Mouse (Mus musculus) fibroblast of lung, adult 2 months (primary cell): Measurements from ENCODE around the gene Pou3f1.
A peak's percentile ranks its signal among the peaks of the same experiment; 100 is the strongest.
"Not testable (repeated sequence)": the region's sequence is repeated elsewhere in the genome, so short reads cannot be mapped to it uniquely, and the experiment has no call there.

Experiments
- DNase-seq: peaks from one replicate; pipeline ENCODE4 v3.0.0-alpha.2; 2011; ENCODE audit warnings: low read depth

Pou3f1 gene

DNA sequence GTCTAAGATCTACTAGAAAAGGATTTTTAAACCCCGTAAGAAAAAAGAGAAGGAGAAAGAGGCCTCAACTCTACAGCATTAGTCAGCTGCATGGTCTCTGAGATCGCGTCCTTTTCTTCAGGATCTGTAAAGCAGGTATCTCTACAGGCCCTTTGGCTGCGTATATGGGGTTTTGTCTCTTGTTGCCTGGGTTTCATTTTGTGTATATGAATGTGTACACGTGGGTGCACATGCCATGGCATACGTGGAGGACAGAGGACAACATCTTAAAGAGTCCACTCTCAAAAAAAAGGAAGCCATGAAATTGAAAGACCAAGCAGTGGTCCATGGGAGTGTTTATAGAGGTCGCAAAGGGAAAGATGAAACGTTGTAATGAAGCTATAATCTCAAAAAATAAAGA, 34.8 kb downstream of the Pou3f1 start:
- no peak for DNase-seq

DNA sequence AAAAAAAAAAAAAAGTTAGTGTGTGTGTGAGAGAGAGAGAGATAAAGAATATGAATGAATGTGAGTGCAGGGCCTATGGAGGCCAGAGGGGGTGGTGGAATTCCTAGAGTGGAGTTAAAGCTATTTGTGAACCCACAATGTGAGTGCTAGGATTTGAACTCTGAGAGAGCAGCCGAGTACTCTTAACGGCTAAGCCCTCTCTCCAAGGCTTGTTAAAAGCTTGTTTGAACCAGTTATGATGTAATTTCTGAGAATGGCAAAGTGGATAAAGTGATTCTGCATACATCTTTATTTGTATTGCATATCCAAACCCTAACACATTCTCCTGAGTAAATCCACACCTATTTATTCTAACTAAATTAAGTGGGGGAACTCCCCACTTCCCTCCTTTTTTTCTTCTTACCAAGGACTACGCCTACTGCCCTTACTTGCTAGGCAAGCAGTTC, 35.8 kb downstream of the Pou3f1 start:
- DNase-seq = no peak

DNA sequence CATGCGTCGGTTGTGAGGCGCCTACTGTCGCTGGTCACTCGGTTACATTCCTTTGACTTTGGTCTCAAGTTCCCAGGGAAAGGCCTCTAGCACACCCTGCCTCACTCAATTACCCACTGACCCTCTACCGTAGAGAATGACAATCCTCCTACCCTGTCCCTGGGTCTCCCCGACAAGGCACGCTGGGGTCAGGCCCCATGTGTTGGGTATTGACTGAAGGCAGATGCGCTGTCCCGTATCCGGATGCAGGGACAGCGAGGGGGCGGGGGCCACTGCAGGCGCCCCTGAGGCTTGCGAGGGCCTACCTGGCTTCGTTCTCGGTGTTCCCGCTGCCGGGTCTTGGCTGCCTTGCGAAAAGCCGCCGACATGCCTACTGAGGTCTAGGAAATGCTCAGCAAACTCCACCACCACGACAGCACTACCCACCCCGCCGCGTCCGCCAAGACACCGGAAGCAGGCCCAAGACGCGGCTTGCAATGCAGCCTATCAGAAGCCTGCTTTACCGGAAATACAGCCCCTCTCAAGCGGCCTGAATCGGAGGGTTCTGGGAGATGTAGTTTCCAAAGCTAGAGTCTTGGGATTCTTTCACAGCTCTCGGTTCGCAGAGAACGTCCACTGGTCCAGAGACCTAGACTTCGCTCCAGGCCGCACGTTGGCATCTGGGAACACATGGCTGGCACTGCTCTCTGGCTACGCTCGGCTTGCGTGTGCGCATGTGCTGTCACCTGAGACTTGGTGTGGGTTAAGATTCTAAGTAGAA, 36.7 kb downstream of the Pou3f1 start, which contains the start of gene Utp11:
Utp11 (minus strand) TSS at position 466 of the 760 bp plus-strand sequence.
- DNase-seq = peak; percentile 73

DNA sequence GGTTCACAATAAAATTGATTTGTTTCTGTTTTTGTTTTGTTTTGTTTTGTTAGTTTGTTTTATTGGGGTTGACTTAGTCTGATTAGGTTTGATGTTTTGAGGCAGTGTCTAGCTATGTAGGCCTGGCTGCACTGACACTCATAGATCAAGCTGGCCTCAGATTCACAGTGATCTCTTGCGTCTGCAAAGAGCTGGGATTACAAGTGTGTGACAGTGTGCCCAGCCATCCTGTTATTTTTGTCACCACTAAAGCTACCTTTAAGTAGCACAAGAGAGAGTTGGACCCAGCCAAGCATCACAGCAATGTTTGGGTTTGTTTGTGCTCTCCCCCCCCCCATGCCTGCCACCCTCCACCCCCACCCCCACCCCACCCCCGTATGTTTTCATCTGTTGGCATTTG, 38.0 kb downstream of the Pou3f1 start:
- no peak for DNase-seq

DNA sequence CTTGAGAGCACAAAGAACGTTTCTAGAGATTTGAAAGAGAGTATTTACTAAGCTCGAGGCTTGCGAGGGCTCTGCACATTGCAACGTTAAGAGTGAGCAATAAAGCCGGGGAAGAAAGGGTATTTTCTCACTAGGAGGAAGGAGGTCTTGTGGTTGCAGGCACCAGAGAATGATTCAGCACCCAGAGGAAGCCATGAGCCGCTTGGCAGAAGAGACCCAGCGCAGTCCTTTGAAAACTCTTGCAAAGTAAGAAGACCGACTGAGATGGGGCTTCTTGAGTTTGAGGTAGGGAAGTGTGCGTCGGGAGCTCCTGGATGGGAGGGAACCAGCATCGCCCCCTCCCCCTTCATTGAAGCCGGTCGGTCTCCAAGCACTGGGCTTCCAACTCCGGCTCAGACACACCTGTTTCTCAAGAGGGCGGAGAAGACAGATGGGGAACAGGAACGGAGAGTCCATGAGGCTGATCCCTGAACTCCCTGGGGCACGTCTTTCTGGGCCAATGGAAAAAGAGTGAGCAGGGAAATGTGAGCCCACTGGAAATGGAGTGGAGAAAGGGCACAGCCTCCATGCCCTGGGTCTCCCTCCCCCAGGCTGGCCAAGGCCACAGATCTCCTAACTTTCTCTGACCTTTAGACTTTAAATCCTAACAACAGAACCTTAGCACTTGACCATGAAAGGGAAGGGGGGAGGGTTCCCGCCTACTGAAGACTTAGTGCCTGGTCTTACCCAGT, 39.3 kb downstream of the Pou3f1 start:
- no peak for DNase-seq

DNA sequence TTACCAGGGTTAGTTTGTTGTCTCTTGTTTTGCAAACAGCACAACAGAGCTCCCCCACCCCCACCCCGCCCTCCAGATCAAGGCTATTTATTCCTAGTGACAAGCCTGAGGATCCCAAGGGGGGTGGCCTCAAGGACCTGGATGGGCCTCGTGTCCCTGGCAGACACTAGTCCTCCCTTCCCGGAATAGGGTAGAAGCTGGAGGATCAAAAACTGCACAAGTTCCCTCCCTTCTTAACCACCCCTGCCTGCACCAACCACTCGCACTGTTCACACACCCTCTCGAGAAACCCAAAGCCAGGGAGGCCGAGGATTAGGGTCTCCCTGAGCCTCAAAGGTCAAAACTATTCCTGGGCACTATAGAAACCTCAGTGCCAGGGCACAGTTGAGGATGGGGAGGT, 43.2 kb downstream of the Pou3f1 start:
- DNase-seq = no peak

DNA sequence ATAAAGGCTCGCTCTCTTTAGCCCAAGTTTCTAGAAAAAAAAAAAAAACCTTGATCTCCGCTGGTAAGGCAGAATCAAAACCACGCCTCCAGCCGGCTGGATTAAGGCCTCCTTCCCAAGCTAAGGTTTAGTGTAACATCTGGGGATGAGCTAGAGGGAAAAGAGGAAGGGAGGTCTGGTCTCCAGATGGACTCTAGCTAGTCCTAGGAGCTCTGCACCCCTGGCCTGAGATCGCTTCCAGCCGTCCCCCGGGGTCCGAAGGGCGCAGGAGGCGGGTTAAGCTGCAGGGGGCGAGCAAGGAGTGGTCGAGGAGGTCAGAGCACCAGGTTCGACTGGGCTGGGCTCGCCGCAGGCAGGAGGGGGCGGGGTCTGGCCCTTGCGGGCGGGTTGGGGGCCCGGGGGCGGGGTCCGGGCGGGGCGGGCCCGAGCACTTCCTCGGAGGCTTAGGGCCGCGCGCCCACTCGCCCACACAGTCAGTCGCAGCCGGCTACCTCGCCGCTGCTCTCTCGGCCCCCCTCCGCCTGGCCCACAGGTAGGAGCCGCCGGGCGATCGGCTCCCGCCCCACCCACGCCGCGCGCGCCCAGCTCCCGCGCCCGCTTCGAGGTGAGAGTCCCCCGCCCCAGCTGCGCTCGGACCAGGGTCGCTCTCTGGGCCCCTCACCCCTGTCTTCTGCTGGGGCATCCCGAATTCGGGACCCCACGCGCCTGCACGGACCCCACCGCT, 43.8 kb downstream of the Pou3f1 start, which contains the start of gene Fhl3:
Fhl3 (plus strand) TSS at position 454 of the 724 bp plus-strand sequence.
- no peak for DNase-seq

DNA sequence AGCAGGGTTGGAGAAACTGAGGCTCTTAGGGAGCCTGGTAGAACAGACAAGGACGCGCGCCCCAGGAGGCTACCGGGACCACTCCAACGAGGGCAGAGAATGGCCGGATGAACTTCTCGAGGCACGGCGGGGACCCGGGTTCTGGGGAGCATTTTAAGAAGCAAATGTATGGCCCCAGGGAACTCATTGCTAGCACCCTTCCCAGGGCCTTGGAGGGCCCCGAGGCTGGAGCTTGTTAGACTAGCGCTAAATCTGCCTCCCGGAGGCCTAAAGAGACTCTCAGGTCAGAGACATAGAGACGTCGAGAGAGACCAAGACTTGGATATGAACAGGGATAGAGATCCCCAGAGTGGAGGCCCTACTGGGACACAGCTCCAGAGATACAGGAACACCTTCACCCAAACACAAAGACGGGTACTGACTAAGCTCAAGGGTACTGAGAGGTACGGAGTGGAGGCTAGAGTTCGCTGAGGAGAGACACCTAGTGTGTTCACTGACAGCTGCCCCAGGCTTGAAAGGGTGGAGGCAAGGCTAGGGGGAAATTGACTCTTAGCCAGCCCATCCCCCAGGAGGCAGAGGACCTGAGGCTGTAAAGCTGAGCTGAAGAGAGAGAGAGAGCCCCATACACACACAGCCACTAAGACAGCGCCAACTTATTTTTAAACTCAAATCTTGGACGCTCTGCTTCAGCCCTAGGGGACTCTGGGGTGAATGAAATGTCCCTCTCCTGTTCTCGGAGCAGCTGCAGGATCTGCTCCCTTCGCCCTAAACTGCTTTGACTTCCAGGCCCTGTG, 44.6 kb downstream of the Pou3f1 start:
- no peak for DNase-seq

DNA sequence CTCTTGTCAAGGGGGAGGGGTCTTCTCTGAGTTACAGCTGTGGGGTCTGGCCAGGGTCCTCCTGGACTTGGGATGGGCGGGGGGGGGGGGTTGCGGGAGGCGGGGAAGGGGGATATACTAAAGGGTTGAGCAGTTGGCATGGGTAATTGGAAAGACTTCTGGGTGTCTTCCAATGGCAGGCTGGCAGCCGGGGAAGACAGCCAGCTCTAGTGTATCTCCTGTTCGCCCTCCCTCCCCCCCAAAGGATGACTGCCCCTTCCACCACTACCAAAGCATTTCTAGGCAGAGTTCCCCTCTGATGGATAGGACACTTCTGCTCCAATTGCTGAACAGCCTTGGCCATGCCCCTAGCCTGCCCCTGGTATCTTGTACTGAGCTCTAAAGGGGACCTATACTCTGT, 45.3 kb downstream of the Pou3f1 start:
- DNase-seq = no peak

DNA sequence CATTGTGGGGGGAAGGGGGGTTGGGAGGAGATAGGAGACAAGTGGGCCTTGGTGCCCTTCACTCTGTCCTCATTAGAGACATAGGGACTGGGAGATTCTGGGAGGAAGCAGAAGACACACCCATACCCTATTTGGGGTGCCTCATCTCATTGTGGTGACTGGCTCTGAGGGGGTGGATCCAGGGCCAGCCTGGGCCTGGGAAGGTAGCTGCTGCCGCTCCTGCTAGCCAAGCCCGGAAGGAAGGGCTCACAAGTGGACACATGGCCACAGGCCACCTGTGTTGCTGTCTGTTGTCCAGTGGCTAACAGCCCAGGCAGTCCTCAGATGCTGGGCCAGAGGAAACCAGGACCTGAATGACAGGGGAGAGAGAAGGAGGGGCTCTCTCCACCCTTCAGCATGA, 46.8 kb downstream of the Pou3f1 start:
- DNase-seq = no peak

DNA sequence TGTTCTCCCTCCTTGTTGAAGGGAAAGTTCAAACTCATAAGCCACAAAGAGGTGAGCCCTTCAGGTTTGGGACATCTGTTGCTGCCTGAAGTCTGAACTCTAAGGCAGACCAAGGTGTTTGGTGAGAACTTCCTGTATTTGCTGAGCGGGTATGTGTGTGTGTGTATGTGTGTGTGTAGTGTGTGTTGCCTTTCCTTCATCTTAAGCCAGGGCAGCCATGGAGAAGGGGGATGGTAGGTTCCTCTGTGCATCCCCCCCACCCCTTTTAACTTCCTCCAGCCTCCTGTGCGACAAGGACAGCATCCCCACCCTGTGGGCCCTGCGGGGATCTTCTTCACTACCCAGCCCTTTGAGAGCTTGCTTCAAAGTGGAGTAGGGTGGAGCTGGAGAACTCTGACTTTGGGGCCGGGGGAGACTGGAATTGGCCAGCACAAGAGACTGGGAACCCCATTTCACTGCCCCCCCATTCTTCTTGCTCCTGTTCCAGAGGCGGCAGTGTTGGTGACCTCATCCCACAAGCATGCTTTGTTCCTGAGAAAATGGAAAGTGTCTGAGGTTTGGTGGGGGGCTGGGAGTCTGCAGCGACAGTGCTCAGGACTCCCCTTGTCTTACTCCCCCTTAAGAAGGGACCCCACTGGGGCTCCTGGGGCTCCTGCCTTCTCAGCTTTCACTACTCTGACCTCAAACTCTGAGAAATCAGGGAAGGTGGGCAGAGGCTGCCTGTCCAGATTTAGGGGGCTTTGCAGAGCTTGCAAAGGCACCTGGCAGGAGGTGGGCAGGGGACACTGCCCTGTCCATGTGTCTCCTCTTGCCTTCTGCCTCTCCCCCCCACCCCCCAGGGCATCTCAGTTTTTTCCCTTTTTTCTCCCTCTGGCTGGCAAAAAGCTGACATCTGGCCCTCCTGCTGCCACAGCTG, 47.5 kb downstream of the Pou3f1 start:
- no peak for DNase-seq

DNA sequence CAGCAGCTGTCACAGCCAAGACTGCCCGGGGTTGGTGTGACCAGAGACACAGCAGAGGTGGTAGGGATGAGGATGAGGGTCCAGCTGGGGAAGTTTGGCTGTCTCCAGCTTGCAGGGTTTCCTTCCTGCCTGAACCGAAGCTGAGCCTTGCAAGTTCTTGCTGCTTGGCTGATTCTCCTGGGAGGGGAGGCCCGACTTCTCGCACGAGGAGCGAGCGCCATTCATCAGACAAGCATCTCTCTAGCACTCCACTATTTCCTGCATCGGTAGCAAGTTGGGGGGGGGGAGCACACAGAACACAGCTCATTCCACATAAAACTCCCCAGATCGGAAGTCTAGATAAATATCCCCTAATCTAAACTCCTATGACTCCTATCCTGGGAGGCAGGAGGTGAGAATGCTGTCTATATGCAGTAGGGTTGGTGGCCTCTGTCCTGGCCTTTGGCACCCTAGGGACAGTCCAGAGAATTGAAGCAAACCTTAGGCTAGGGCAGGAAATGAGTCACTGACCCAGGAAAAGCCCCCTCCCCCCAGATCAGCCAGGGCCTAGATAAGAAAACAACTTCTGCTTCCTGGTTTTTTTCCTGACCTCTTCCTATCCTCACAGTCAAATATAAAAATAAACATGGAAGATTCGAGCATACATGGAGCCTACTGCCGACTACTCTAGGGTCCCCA, 48.3 kb downstream of the Pou3f1 start:
- DNase-seq = no peak

DNA sequence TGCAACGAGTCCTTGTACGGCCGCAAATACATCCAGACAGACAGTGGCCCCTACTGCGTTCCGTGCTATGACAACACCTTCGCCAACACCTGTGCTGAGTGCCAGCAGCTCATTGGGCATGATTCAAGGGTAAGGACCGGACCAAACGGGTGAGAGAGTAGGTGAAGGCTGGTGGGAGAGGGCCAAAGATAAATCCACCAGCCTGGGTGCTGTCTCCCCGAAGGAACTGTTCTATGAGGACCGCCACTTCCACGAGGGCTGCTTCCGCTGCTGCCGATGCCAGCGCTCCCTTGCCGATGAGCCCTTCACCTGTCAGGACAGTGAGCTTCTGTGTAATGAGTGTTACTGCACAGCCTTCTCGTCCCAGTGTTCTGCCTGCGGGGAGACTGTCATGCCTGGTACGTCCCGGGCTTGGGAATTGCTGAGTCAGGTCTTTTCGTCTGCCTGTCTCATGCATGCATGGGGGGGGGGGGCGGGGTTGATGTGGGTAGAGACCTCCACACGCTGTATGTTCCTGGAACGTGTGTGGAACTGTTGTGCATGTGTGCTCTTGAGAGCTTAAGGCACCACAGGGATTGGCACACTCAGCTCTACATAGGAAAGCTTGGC, 49.2 kb downstream of the Pou3f1 start:
- DNase-seq = no peak

DNA sequence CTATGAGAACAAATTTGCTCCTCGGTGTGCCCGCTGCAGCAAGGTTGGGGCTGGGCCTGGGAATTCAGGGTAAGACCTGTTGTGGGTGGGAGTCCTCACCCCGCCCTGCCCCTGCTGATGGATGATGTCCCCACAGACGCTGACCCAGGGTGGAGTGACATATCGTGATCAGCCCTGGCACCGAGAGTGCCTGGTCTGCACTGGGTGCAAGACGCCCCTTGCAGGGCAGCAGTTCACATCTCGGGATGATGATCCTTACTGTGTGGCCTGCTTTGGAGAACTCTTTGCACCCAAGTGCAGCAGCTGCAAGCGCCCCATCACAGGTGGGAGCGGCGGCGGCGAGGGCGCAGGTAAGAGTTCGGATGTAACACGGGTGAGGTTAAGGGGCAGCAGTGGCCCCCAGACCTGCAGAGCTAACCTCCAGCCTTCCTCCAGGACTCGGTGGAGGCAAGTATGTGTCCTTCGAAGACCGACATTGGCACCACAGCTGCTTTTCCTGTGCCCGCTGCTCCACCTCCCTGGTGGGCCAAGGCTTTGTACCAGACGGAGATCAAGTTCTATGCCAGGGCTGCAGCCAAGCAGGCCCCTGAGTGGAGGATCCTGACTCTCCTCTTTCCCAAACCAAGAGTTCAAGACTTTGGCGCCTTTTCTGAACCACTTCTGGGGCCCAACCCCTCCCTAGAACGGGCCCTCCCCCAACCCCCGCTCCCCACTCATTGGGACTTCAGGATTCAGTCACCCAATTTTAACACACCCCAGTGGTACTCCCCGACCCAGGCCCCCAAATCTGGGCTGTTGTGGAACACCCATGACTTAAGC, 51.0 kb downstream of the Pou3f1 start:
- not testable (repeated sequence) for DNase-seq

DNA sequence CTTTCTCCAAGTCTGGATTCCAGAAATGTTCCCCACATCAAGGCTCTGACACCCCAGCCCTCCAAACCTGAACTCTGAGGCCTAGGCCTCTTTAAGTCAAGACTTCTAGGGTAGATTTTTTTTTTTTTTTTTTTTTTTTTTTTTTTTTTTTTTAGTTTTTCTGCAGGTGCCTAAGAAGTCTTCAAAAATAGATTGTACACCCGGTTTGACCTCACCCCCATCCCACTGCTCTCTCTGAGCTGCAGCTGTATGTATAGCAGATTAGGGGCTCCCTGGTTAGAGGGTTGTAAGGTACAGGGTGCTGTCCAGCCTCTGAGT, 51.6 kb downstream of the Pou3f1 start:
- not testable (repeated sequence) for DNase-seq

DNA sequence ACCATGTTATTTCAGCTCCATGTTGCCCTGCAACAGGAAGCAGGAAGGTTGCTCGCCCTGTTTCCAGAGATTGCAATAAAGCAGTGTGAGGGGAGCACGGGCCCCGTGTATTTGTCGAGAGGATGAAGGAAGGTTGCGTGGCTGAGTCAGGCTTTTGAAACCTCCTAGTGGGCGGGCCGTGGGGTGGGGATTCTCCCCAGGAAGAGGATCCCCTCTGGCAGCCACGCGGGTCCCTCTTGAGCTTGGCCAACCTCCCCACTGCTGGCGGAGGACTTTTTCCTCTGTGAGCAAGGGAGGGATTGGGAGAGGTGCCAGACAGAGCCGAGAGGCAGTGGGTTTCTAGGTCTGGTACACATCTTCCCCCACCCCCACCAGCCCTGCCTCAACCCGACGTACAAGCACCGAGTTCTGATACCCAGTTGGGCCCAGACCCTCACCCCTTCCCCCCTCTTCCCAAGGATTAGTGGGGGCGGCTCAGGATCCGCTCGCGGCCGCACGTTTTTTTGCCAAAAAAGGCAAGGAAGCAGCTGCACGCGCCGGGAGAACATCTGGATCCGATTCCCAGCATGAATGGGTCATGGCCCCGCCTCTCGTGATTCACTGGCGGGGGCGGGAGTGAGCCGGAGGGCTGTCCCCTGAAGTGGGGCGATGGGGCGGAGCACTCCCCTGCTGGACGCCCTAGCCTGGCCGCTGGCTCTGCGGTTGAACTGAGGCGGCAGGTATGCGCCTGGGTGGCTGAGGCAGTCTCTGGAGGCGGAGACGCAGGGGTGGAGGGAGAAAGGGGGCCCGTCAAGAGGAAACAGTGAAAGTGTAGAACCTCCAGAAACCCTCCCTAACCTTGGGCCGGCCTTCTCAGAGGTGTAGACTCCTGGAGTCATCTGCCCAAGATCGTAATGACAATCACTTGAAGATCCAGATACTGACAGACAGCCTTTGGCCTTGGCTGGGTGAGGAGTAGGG, 52.2 kb downstream of the Pou3f1 start:
- DNase-seq = peak; percentile 94

DNA sequence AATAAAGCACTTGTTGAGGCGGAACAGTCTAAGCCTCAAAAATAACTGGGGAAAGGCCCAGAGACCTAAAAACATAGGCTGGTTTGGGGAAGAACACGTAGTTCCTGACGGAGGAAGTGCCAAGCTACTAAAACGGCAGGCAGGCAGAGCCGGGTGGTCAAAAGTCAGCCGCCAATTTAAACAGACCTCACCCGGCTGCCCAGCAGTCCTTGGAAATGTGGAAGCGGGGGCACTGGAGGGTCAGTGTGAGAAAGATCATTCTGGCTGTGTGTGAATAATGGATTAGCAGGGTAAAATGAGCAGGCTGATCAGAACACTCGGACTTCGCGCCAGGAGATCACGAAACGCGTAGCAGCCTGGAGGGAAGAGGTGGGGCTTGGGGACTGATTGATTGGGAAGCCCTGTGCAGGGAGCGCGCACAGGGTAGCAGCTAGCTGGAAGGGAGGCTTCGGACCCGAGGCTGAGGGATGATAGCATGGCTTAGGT, 53.4 kb downstream of the Pou3f1 start:
- no peak for DNase-seq
